In genomic region chr19:45920299-45921090, GRCm38 (mm10) we compare ENCODE assay signal across 17 mouse cellular contexts.
DNase-seq lines count a peak whose midpoint lies in the region; ATAC-seq and TF ChIP-seq lines count a peak whose summit lies in the region.
"Had no signal": no experiment of that assay in that cellular context is flagged by ENCODE, and none has a peak within 500 bp of the region (broad histone marks: within the 10 kb centered on the region; RNA-seq: fewer than 3 reads in every experiment).

No protein-coding gene starts in this region.

- peaks cover 7% of the 10 kb centered on the region; the same call in 1 of the 2 replicates for H3K36me3 ChIP-seq in forebrain, embryonic 13.5 days (ENCODE audit: poor library complexity, severe bottlenecking)
- H3K36me3 ChIP-seq in forebrain, embryonic 10.5 days (replicated peaks), result peaks cover 3% of the 10 kb centered on the region; the same call in 1 of the 2 replicates
- H3K36me3 ChIP-seq in neural tube, embryonic 13.5 days, result peaks cover 31% of the 10 kb centered on the region
- peaks cover 5% of the 10 kb centered on the region; the same call in 1 of the 2 replicates for H3K36me3 ChIP-seq in liver, embryonic 12.5 days

- DNase-seq in forebrain, embryonic 10.5 days (ENCODE audit: extremely low spot score, low spot score), result no peak
- peak; percentile 19 to 47 for DNase-seq in left cerebral cortex, adult 9 months (ENCODE audit: low spot score in 2 of 2)
- no peak for DNase-seq in left cerebral cortex, adult 11 months (ENCODE audit: low spot score)
- peak; percentile 59 for DNase-seq in brain, embryonic 14.5 days (ENCODE audit: low read depth)
- no peak for DNase-seq in right cerebral cortex, postnatal 36 days (ENCODE audit: low spot score in 2 of 2)
- DNase-seq: cerebellum, adult 8-10 months; heart, adult 2 months; kidney, postnatal 25 days; liver, postnatal 0 days; lung, postnatal 36 days; right cerebral cortex, postnatal 25 days; thymus, postnatal 4 days had no signal

- no peak overlapping the region for H3K4me3 ChIP-seq in forebrain, embryonic 13.5 days
- no peak overlapping the region for H3K4me3 ChIP-seq in forebrain, embryonic 10.5 days
- H3K4me3 ChIP-seq in neural tube, embryonic 13.5 days, result no peak overlapping the region
- H3K4me3 ChIP-seq in liver, embryonic 12.5 days, result no peak overlapping the region
- H3K4me3 ChIP-seq: heart, adult 2 months; hindbrain, embryonic 15.5 days had no signal

- no peak for TF ChIP-seq POLR2A in brain, embryonic 14.5 days (IDR thresholded peaks at IDR 0.05; ENCODE audit: borderline replicate concordance, extremely low read depth, insufficient read depth, insufficient read length, poor library complexity, severe bottlenecking)

- H3K4me2 ChIP-seq in forebrain, embryonic 13.5 days, result no peak overlapping the region
- no peak overlapping the region for H3K4me2 ChIP-seq in neural tube, embryonic 13.5 days
- H3K4me2 ChIP-seq in liver, embryonic 12.5 days, result no peak overlapping the region
- H3K4me2 ChIP-seq: hindbrain, embryonic 15.5 days had no signal

- H3K9ac ChIP-seq in forebrain, embryonic 13.5 days, result no peak overlapping the region
- no peak overlapping the region for H3K9ac ChIP-seq in neural tube, embryonic 13.5 days
- H3K9ac ChIP-seq in liver, embryonic 12.5 days, result no peak overlapping the region
- H3K9ac ChIP-seq: hindbrain, embryonic 15.5 days; liver, postnatal 0 days had no signal

- TF ChIP-seq CTCF in brain, embryonic 14.5 days (IDR thresholded peaks at IDR 0.05; ENCODE audit: borderline replicate concordance, extremely low read depth, insufficient read depth, insufficient read length), result no peak

- peaks cover 13% of the 10 kb centered on the region for H3K4me1 ChIP-seq in forebrain, embryonic 13.5 days
- H3K4me1 ChIP-seq in forebrain, embryonic 10.5 days, result peaks cover 7% of the 10 kb centered on the region
- 0 out of 2 replicates have a peak, but pooled peaks cover 4% of the 10 kb centered on the region for H3K4me1 ChIP-seq in neural tube, embryonic 13.5 days (replicated peaks)
- no peaks in the 10 kb centered on the region for H3K4me1 ChIP-seq in liver, embryonic 12.5 days
- H3K4me1 ChIP-seq: hindbrain, embryonic 15.5 days had no signal

- H3K27me3 ChIP-seq in forebrain, embryonic 13.5 days, result no peaks in the 10 kb centered on the region
- H3K27me3 ChIP-seq in forebrain, embryonic 10.5 days (ENCODE audit: poor library complexity, severe bottlenecking), result no peaks in the 10 kb centered on the region
- H3K27me3 ChIP-seq in neural tube, embryonic 13.5 days, result no peaks in the 10 kb centered on the region
- H3K27me3 ChIP-seq in liver, embryonic 12.5 days (replicated peaks), result no peaks in the 10 kb centered on the region
- H3K27me3 ChIP-seq: hindbrain, embryonic 15.5 days had no signal

- WGBS in forebrain, embryonic 13.5 days, result 46% methylated on average over 9 of the region's 9 CpGs
- WGBS in forebrain, embryonic 10.5 days, result 52% methylated on average over 9 of the region's 9 CpGs
- 30% methylated on average over 9 of the region's 9 CpGs for WGBS in neural tube, embryonic 13.5 days
- WGBS in liver, embryonic 12.5 days (ENCODE audit: insufficient replicate concordance), result 60% methylated on average over 9 of the region's 9 CpGs

- peak overlapping the region; percentile 36; the same call in 1 of the 2 replicates for H3K27ac ChIP-seq in forebrain, embryonic 13.5 days
- no peak overlapping the region for H3K27ac ChIP-seq in forebrain, embryonic 10.5 days
- peak overlapping the region; percentile 14 for H3K27ac ChIP-seq in neural tube, embryonic 13.5 days (replicated peaks)
- H3K27ac ChIP-seq in liver, embryonic 12.5 days, result no peak overlapping the region
- H3K27ac ChIP-seq: heart, adult 2 months; hindbrain, embryonic 15.5 days had no signal

- peak; percentile 41 for ATAC-seq in forebrain, embryonic 13.5 days
- ATAC-seq in neural tube, embryonic 13.5 days (ENCODE audit: low read depth), result no peak
- no peak for ATAC-seq in liver, embryonic 12.5 days
- ATAC-seq: liver, postnatal 0 days; midbrain, embryonic 16.5 days had no signal

- no peaks in the 10 kb centered on the region for H3K9me3 ChIP-seq in forebrain, embryonic 13.5 days (replicated peaks)
- no peaks in the 10 kb centered on the region for H3K9me3 ChIP-seq in forebrain, embryonic 10.5 days
- no peaks in the 10 kb centered on the region for H3K9me3 ChIP-seq in neural tube, embryonic 13.5 days
- no peaks in the 10 kb centered on the region for H3K9me3 ChIP-seq in liver, embryonic 12.5 days (replicated peaks)
- H3K9me3 ChIP-seq: hindbrain, embryonic 15.5 days had no signal

Comparison
In these comparisons a context has a peak if more than half of its experiments do, and no peak if none do; other contexts are left out.
1. H3K27ac ChIP-seq: peak in forebrain, embryonic 13.5 days (single experiment) and neural tube, embryonic 13.5 days (single experiment); none in forebrain, embryonic 10.5 days (single experiment) and liver, embryonic 12.5 days (single experiment).
2. DNase-seq: peak in left cerebral cortex, adult 9 months (2 of 2) and brain, embryonic 14.5 days (single experiment); none in forebrain, embryonic 10.5 days (single experiment), left cerebral cortex, adult 11 months (single experiment) and right cerebral cortex, postnatal 36 days (0 of 2).